Mouse (Mus musculus) CH12.LX (cell line): Measurements from ENCODE around the gene 4931406P16Rik.

Experiments used
- CHD1 ChIP-seq: IDR thresholded peaks from 2 replicates; pipeline ENCODE4 v1.6.1; 2012; ENCODE audit warnings: low read depth, low read length, improper control_type of control experiment, inconsistent platforms
- CTCF ChIP-seq, 2 experiments: IDR thresholded peaks in 1 of 2; conservative IDR thresholded peaks in 1 of 2; 2 replicates each; pipeline ENCODE4 v1.5.1; 2011 to 2012; ENCODE audit warnings: low read depth in 2 of 2, low read length in 2 of 2, improper control_type of control experiment in 1 of 2, inconsistent platforms in 1 of 2, mild to moderate bottlenecking in 1 of 2, moderate library complexity in 1 of 2
- EP300 ChIP-seq: IDR thresholded peaks from 2 replicates; pipeline ENCODE4 v1.6.1; 2011; ENCODE audit warnings: low read length, improper control_type of control experiment
- IRF4 ChIP-seq: IDR thresholded peaks from 2 replicates; pipeline ENCODE4 v1.6.1; 2014; ENCODE audit warnings: low read depth, mild to moderate bottlenecking, inconsistent platforms, low read length, improper control_type of control experiment
- MEF2A ChIP-seq: IDR thresholded peaks from 2 replicates; pipeline ENCODE4 v1.6.1; 2014; ENCODE audit warnings: low read depth, mild to moderate bottlenecking, inconsistent platforms, low read length, improper control_type of control experiment, borderline replicate concordance
- POLR2A ChIP-seq: IDR thresholded peaks from 2 replicates; pipeline ENCODE4 v1.6.1; 2011; ENCODE audit warnings: low read depth, mild to moderate bottlenecking, improper control_type of control experiment, low read length
- USF2 ChIP-seq: conservative IDR thresholded peaks from 2 replicates; pipeline ENCODE4 v1.6.1; 2011; ENCODE audit warnings: low read depth, low read length, improper control_type of control experiment

GRCm38 (mm10) chr7:34327493-34327892, 14.1 kb upstream of the 4931406P16Rik start:
- TF ChIP-seq POLR2A, result no peak
- TF ChIP-seq CTCF (conservative IDR thresholded peaks at IDR 0.05 in 1 of 2, IDR thresholded peaks at IDR 0.05 in 1 of 2; ENCODE audit: low read depth in 2 of 2, low read length in 2 of 2), result no peak
- no peak for TF ChIP-seq CHD1
- TF ChIP-seq MEF2A, result peak; percentile 92
- TF ChIP-seq EP300, result no peak
- no peak for TF ChIP-seq IRF4
- no peak for TF ChIP-seq USF2
